Mouse (Mus musculus) cerebellum, adult 2 months (tissue): ENCODE results near the gene Slc52a3.

Experiments used
- CTCF ChIP-seq: fragments of 200-500 bp; IDR thresholded peaks from 2 replicates; pipeline ENCODE4 v1.5.1; 2011; ENCODE audit warnings: low read depth, mild to moderate bottlenecking, control low read depth, low read length, moderate library complexity, borderline replicate concordance; ENCODE audit not compliant: insufficient read depth
- POLR2A ChIP-seq: fragments of 200-500 bp; IDR thresholded peaks from 2 replicates; pipeline ENCODE4 v1.6.1; 2011; ENCODE audit warnings: low read length, control low read depth, borderline replicate concordance; ENCODE audit not compliant: insufficient read depth

DNA sequence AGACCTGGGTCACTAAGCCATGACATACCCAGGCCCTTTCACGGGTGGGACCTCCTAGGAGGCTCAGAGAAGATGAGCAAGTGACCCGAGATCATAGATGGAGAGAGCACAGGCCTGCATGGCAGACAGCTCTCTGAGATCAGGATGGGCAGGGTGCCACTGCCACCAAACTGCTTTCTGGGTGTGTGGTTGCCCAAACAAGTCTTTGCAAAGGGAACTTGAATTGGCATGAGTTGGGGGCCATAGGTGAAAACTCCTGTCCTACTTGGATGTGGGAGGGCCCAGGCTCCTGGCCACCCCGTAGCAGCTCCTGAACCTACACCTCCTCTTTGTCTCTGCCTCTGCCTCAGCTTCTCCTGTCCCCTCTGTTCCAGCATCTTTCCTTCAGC is 4.0 kb downstream of the Slc52a3 start:
- no peak for TF ChIP-seq CTCF
- TF ChIP-seq POLR2A, result no peak
